Mouse (Mus musculus): ENCODE measurements around the gene Rcc1l. TPM values are rescaled to one million over a fixed set of nuclear protein-coding genes. Genes with fewer than 3 reads are reported as not detected.

Rcc1l gene
- polyA plus RNA-seq (2014; fragmentation: Nextera tagmentation; extraction: Ambion mirVana): 28.0 and 31.7 TPM in 2 replicates

DNA sequence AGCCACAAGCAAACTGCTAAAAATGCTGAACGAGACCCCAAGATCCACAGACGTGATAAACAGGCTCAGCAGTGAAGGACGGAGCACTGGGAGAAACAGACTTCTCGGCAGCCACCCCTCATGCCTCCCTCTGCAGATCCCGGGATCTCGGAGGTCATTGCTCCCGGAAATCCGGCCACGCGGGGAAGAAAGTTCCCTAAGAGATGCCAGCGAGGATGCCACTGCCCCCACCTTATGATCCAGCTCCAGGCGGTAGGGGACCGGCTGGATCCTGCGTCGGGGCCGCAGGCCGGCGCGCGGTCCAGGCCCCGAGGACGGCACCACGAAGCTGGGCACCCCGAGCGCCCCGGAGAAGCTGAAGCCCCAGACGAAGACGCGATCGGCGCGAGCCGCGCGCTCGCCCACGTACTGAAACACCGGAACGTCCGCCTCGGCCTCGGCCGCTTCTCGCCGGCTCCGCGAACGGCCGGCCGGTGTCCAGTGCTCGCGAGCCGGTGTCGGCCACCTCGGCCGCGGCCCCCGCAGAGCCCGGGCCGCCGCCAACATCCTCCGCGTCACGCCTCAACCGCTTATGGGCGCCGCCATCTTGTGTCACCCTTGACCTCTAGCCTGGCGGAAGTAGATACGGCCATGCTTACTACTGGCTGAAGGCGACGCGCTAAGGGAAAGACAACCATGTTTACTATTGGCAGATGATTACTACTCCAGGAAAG, at the start of gene Rcc1l:
TSS of gene Rcc1l (minus strand) at position 606 of the 713 bp plus-strand sequence.
- Histone ChIP-seq H3K4me3 (ENCODE audit: low read depth, low read length) (peak within 1 kb of the TSS; percentile 97), H3K27ac (replicated peaks; ENCODE audit: low read depth, low read length) (peak within 1 kb of the TSS; percentile 57; the same call in 1 of the 2 replicates), H3K4me1 (ENCODE audit: control insufficient read depth, insufficient read depth, low read length) (no peaks in the 10 kb centered on the region), H3K36me3 (replicated peaks; ENCODE audit: control insufficient read depth, insufficient read depth, low read depth, low read length) (no peaks in the 10 kb centered on the region), H3K27me3 (ENCODE audit: control insufficient read depth, insufficient read depth, low read length) (no peaks in the 10 kb centered on the region), H3K4me2 (ENCODE audit: low read depth, low read length) (peak within 1 kb of the TSS; percentile 78), H3K9ac (replicated peaks; ENCODE audit: low read length) (peak within 1 kb of the TSS; percentile 81), H3K9me3 (replicated peaks; ENCODE audit: control insufficient read depth, low read length) (no peaks in the 10 kb centered on the region)
- DNase-seq (ENCODE audit: low spot score) (peak; percentile 93), ATAC-seq (replicated peaks; ENCODE audit: insufficient number of reproducible peaks, low FRiP score, low TSS enrichment, low read depth) (peak; percentile 82)
- WGBS: under 1% methylated on average over 72 of the region's 72 CpGs

DNA sequence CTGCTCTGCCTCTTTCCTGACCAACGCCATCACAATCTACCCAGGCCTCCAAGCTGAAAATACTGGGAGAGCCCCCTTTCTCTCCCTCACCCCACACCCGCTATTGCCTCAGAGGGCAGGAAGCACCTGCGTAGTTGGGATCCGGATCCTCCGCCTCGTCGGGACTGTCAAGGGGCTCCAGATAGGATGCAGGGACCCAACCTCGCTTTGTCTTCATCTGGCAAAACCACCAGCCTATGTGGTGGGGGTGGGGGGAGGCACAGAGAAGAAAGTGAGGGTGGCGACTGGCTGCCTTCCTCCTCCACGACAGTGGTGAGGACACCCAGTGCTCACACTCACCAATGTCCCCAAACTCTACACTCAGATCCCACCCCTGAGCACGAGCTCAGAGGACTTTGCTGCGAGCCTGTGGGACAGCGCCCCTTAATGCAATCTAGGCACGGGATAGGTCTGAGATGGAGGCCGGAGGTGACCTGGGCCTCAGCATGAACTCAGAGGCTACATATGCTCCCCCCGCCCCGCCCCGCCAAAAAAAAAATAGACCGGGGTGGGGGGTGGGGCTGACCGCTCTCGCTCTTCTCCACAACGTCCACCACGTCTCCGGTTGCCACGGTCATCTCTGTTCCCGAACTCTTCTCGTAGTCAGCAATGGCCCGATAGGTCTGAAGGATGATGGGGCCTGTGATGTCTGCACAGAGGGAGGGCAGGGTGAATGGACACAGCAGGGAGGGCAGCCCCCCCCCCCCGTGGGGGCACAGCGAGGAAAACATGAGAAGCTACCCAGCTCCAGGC, 48.7 kb upstream of the Rcc1l start:
- no peaks in the 10 kb centered on the region for H3K27me3 ChIP-seq (ENCODE audit: control insufficient read depth, insufficient read depth, low read length)
- DNase-seq (ENCODE audit: low spot score) (no peak), ATAC-seq (replicated peaks; ENCODE audit: insufficient number of reproducible peaks, low FRiP score, low TSS enrichment, low read depth) (no peak)
- H3K4me3 ChIP-seq (ENCODE audit: low read depth, low read length): no peak overlapping the region
- 74% methylated on average over 30 of the region's 30 CpGs for WGBS
- H3K36me3 ChIP-seq (replicated peaks; ENCODE audit: control insufficient read depth, insufficient read depth, low read depth, low read length): no peaks in the 10 kb centered on the region
- peaks cover 6% of the 10 kb centered on the region; the same call in 1 of the 2 replicates for H3K4me1 ChIP-seq (ENCODE audit: control insufficient read depth, insufficient read depth, low read length)
- H3K9ac ChIP-seq (replicated peaks; ENCODE audit: low read length): no peak overlapping the region
- no peak overlapping the region for H3K4me2 ChIP-seq (ENCODE audit: low read depth, low read length)
- no peak overlapping the region for H3K27ac ChIP-seq (replicated peaks; ENCODE audit: low read depth, low read length)
- no peaks in the 10 kb centered on the region for H3K9me3 ChIP-seq (replicated peaks; ENCODE audit: control insufficient read depth, low read length)

DNA sequence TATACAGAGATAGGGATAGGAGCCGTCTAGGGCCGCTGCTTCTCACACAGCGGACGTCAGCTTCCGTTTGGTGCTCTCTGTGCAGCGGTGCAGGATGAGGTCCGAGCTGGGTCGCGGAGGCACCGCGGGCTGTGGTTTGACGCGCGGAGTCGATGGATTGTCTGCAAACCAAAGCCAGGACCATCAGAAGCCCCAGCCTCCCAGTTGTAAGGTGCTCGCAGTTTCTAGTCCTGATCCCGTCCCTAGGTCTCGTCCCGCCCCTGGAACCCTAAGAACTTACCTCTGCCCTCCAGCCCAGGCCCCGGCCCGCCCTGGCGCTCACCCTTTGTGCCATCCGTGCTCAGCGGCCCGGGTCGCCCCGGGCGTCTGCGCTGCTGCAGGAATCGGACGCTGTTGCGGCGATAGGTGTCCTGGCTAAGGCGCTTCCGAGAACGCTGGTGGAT, 45.2 kb upstream of the Rcc1l start:
- no peak overlapping the region for H3K27ac ChIP-seq (replicated peaks; ENCODE audit: low read depth, low read length)
- ATAC-seq (replicated peaks; ENCODE audit: insufficient number of reproducible peaks, low FRiP score, low TSS enrichment, low read depth) (no peak), DNase-seq (ENCODE audit: low spot score) (peak; percentile 41)
- H3K9me3 ChIP-seq (replicated peaks; ENCODE audit: control insufficient read depth, low read length): no peaks in the 10 kb centered on the region
- H3K36me3 ChIP-seq (replicated peaks; ENCODE audit: control insufficient read depth, insufficient read depth, low read depth, low read length): no peaks in the 10 kb centered on the region
- H3K9ac ChIP-seq (replicated peaks; ENCODE audit: low read length): peak overlapping the region; percentile 62
- H3K27me3 ChIP-seq (ENCODE audit: control insufficient read depth, insufficient read depth, low read length): no peaks in the 10 kb centered on the region
- peaks cover 6% of the 10 kb centered on the region; the same call in 1 of the 2 replicates for H3K4me1 ChIP-seq (ENCODE audit: control insufficient read depth, insufficient read depth, low read length)
- 2% methylated on average over 36 of the region's 36 CpGs for WGBS
- peak overlapping the region; percentile 8 for H3K4me3 ChIP-seq (ENCODE audit: low read depth, low read length)
- H3K4me2 ChIP-seq (ENCODE audit: low read depth, low read length): peak overlapping the region; percentile 54

DNA sequence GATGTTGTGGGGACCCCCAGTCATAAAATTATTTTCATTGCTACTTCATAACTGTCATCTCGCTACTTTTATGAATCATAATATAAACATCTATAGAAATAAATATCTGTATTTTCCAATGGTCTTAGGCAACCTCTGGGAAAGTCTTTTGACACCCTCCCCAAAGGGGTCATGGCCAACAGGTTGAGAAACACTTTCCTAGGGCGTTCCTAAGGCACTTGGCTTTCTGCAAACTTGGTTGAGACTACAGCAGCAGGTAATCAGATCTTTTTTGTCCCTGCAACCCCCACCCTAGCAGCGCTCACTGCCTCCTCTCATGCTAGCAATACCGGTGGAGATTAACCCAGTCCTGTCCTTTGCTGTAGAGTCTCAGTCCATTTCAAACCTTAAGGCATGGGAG, 44.7 kb upstream of the Rcc1l start:
- ATAC-seq (replicated peaks; ENCODE audit: insufficient number of reproducible peaks, low FRiP score, low TSS enrichment, low read depth) (no peak), DNase-seq (ENCODE audit: low spot score) (no peak)
- 0 out of 2 replicates have a peak, but pooled peaks cover 3% of the 10 kb centered on the region for H3K4me1 ChIP-seq (ENCODE audit: control insufficient read depth, insufficient read depth, low read length)
- H3K9ac ChIP-seq (replicated peaks; ENCODE audit: low read length): peak overlapping the region; percentile 62
- H3K36me3 ChIP-seq (replicated peaks; ENCODE audit: control insufficient read depth, insufficient read depth, low read depth, low read length): no peaks in the 10 kb centered on the region
- 37% methylated on average over 4 of the region's 4 CpGs for WGBS
- H3K27me3 ChIP-seq (ENCODE audit: control insufficient read depth, insufficient read depth, low read length): no peaks in the 10 kb centered on the region
- no peak overlapping the region for H3K27ac ChIP-seq (replicated peaks; ENCODE audit: low read depth, low read length)
- H3K4me3 ChIP-seq (ENCODE audit: low read depth, low read length): no peak overlapping the region; the same call in 1 of the 2 replicates
- 0 out of 2 replicates have a peak overlapping the region, but pooled peaks have one; percentile 54 for H3K4me2 ChIP-seq (ENCODE audit: low read depth, low read length)
- H3K9me3 ChIP-seq (replicated peaks; ENCODE audit: control insufficient read depth, low read length): no peaks in the 10 kb centered on the region

DNA sequence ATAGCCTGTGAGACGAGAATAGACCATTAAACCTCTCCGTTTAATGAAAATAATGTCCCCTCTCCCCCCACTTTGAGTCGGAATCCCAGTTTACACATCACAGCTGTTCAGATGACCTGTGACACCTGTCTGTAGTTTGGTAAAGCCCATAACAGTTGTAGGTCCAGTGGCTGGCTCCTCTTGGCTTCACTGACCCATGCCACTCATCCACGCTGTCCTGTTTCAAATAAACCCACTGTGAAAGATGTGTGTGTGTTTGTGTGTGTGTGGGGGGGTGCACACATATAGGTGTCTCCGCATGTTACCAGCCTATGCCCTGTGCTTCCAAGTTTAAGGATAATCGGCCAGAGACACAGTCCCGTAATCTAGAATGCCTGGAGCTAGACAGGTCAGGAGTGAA, 41.3 kb upstream of the Rcc1l start:
- ATAC-seq (replicated peaks; ENCODE audit: insufficient number of reproducible peaks, low FRiP score, low TSS enrichment, low read depth): no peak
- no peak for DNase-seq (ENCODE audit: low spot score)
- no peak overlapping the region for H3K27ac ChIP-seq (replicated peaks; ENCODE audit: low read depth, low read length)
- H3K4me3 ChIP-seq (ENCODE audit: low read depth, low read length): no peak overlapping the region
- no peaks in the 10 kb centered on the region for H3K36me3 ChIP-seq (replicated peaks; ENCODE audit: control insufficient read depth, insufficient read depth, low read depth, low read length)
- H3K27me3 ChIP-seq (ENCODE audit: control insufficient read depth, insufficient read depth, low read length): no peaks in the 10 kb centered on the region
- WGBS: 90% methylated on average over 7 of the region's 7 CpGs
- no peak overlapping the region for H3K4me2 ChIP-seq (ENCODE audit: low read depth, low read length)
- H3K9ac ChIP-seq (replicated peaks; ENCODE audit: low read length): no peak overlapping the region
- no peaks in the 10 kb centered on the region for H3K9me3 ChIP-seq (replicated peaks; ENCODE audit: control insufficient read depth, low read length)
- 0 out of 2 replicates have a peak, but pooled peaks cover 3% of the 10 kb centered on the region for H3K4me1 ChIP-seq (ENCODE audit: control insufficient read depth, insufficient read depth, low read length)

DNA sequence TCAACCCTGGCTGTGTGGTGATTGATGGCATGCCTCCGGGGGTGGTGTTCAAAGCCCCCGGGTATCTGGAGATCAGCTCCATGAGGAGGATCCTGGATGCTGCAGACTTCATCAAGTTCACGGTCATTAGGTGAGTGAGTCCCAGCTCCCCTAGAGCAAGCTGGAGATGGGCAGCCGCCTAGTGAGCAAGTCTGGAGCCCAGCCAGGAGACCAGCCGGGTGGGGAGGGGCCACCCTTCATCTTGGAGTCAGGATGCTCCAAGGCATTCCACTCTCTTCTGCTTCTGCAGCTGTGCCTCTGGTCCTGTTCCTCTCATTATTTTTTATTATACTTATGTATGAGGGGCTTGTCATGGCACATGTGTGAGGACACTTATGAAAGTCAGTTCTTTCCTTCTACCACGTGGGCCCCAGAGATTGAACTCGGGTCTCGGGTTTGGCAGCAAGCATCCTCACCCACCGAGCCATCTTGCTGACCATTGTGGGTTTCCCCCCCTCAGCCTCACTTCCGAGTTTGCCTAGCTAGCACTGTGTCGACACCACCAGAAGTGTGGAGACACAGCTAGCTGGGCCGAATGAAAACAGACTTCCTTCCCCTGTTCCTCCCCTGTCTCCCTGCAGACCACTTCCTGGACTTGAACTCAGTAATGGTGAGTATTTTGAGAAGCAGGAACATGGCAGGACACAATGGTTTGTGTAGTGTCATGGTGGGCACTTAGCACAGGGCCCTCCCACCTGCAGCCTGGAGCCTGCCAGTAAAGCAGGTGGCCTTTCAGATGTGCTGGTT, 37.6 kb upstream of the Rcc1l start:
- Histone ChIP-seq H3K27ac (replicated peaks; ENCODE audit: low read depth, low read length) (no peak overlapping the region), H3K4me1 (ENCODE audit: control insufficient read depth, insufficient read depth, low read length) (no peaks in the 10 kb centered on the region), H3K36me3 (replicated peaks; ENCODE audit: control insufficient read depth, insufficient read depth, low read depth, low read length) (no peaks in the 10 kb centered on the region), H3K9me3 (replicated peaks; ENCODE audit: control insufficient read depth, low read length) (no peaks in the 10 kb centered on the region), H3K9ac (replicated peaks; ENCODE audit: low read length) (no peak overlapping the region), H3K4me3 (ENCODE audit: low read depth, low read length) (no peak overlapping the region), H3K4me2 (ENCODE audit: low read depth, low read length) (no peak overlapping the region), H3K27me3 (ENCODE audit: control insufficient read depth, insufficient read depth, low read length) (no peaks in the 10 kb centered on the region)
- WGBS: 81% methylated on average over 12 of the region's 12 CpGs
- no peak for ATAC-seq (replicated peaks; ENCODE audit: insufficient number of reproducible peaks, low FRiP score, low TSS enrichment, low read depth)
- DNase-seq (ENCODE audit: low spot score): no peak

DNA sequence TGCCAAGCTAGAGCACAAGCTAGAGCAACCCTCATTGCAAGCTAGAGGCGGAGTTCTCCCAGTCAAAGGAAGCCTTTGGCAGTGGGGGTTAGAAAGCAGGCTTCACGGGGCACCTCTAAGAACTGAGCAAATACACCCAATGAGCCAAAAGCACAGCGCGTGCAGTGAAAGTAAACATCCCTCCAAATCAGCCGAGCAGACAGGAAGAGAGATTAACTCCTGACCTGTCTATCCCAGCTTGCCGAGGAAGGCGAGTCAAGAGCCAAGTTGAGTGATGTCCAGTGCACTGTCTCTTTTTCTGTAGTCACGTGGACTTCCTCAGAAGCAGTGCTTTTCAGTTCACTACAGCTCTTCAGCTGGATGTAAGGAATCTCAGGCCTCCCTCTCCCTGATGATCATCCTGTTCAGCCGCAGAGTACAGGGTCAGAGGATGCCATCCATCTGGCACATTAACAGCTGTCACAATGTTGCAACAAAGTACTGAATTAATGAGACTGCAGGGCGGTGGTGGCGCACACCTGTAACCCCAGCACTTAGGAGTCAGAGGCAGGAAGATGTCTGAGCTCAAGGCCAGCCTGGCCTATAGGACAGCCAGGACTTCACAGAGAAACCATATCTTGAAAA, 33.5 kb upstream of the Rcc1l start:
- ATAC-seq (replicated peaks; ENCODE audit: insufficient number of reproducible peaks, low FRiP score, low TSS enrichment, low read depth): no peak
- H3K4me3 ChIP-seq (ENCODE audit: low read depth, low read length): no peak overlapping the region
- WGBS: 58% methylated on average over 11 of the region's 11 CpGs
- no peaks in the 10 kb centered on the region for H3K27me3 ChIP-seq (ENCODE audit: control insufficient read depth, insufficient read depth, low read length)
- no peaks in the 10 kb centered on the region for H3K9me3 ChIP-seq (replicated peaks; ENCODE audit: control insufficient read depth, low read length)
- H3K4me2 ChIP-seq (ENCODE audit: low read depth, low read length): no peak overlapping the region
- H3K9ac ChIP-seq (replicated peaks; ENCODE audit: low read length): no peak overlapping the region
- H3K36me3 ChIP-seq (replicated peaks; ENCODE audit: control insufficient read depth, insufficient read depth, low read depth, low read length): no peaks in the 10 kb centered on the region
- no peak for DNase-seq (ENCODE audit: low spot score)
- no peaks in the 10 kb centered on the region for H3K4me1 ChIP-seq (ENCODE audit: control insufficient read depth, insufficient read depth, low read length)
- H3K27ac ChIP-seq (replicated peaks; ENCODE audit: low read depth, low read length): no peak overlapping the region

Measured in embryonic facial prominence, embryonic 11.5 days (tissue).